Mouse (Mus musculus): ENCODE measurements at regions not wholly inside any gene's neighbourhood (a gene's known extent, or its start where the extent isn't known, plus 50 kb on each side); places are given as distances from the start of the nearest gene placed in this dataset.

- Histone ChIP-seq H3K27ac (ENCODE audit: control insufficient read depth, low read depth, low read length) (no peak overlapping the region), H3K79me2 (ENCODE audit: control insufficient read depth, insufficient read depth, low read length, poor library complexity) (no peaks in the 10 kb centered on the region), H3K36me3 (ENCODE audit: control insufficient read depth in 1 of 2, insufficient read depth in 2 of 2, low read length in 2 of 2) (no peaks in the 10 kb centered on the region), H3K27me3 (ENCODE audit: control insufficient read depth in 1 of 2, insufficient read depth in 2 of 2, low read length in 2 of 2) (no peaks in the 10 kb centered on the region), H3K9ac (ENCODE audit: control insufficient read depth, low read depth, low read length, poor library complexity, severe bottlenecking) (no peak overlapping the region), H3K9me3 (replicated peaks; ENCODE audit: insufficient read depth, low read length) (no peaks in the 10 kb centered on the region), H3K4me1 (ENCODE audit: control insufficient read depth in 1 of 2, insufficient read depth in 2 of 2, low read length in 2 of 2) (no peaks in the 10 kb centered on the region), H3K4me3 (ENCODE audit: control insufficient read depth in 1 of 2, insufficient read depth in 1 of 2, low read depth in 2 of 2, low read length in 2 of 2) (no peak overlapping the region)
- DNase-seq (ENCODE audit: low read depth, low spot score) = no peak
- TF ChIP-seq ETS1 (IDR thresholded peaks at IDR 0.05; ENCODE audit: low read depth, low read length) (no peak), MAX (IDR thresholded peaks at IDR 0.05; ENCODE audit: low read length) (no peak), NELFE (IDR thresholded peaks at IDR 0.05; ENCODE audit: low read depth, low read length) (no peak), CHD2 (IDR thresholded peaks at IDR 0.05; ENCODE audit: low read length) (no peak), RAD21 (IDR thresholded peaks at IDR 0.05; ENCODE audit: low read depth, low read length) (no peak), MAZ (IDR thresholded peaks at IDR 0.05; ENCODE audit: low read depth, low read length) (no peak), E2F4 (IDR thresholded peaks at IDR 0.05; ENCODE audit: borderline replicate concordance, low read depth, low read length) (no peak), EP300 (IDR thresholded peaks at IDR 0.05; ENCODE audit: low read depth in 1 of 2, low read length in 2 of 2) (no peak), ZNF384 (IDR thresholded peaks at IDR 0.05; ENCODE audit: low read depth, low read length) (no peak)
Measured at GRCm38 (mm10) chr1:184442701-184443100, 289.7 kb downstream of the Hlx start.

DNA sequence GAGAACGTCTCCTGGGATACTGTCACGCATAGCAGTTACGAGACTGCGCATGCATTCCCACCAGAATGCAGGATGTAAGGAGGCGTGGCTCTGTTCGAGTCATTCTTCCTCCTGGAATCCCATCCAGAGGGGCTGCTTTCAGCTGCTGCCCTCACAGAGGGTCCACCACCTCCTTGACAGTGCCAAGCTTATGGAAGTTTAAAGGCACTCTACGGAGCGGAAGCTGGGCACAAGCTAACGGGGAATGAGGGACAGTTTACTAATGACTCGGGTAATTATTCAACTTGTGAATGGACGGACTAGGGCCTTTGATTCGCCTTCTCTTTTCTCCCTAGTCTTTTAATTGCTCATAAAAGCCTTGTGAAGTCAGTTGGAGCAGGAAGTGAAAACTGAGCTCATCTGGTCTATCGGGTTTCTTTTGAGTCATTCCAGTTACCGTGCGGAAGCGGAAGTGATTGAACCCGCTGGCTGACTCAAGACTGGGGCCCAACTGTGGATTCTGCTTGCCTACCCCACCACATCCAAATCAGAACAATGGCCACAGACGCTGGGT lies 291.3 kb downstream of the Hlx start:
- no peak for TF ChIP-seq ZMIZ1 (IDR thresholded peaks at IDR 0.05; ENCODE audit: low read depth, low read length)
- no peak for TF ChIP-seq ZKSCAN1 (IDR thresholded peaks at IDR 0.05; ENCODE audit: low read depth, low read length)
- TF ChIP-seq ZNF384 (IDR thresholded peaks at IDR 0.05; ENCODE audit: low read depth, low read length) = no peak
- TF ChIP-seq SMC3 (IDR thresholded peaks at IDR 0.05; ENCODE audit: low read depth, low read length) = no peak
- TF ChIP-seq USF2 (IDR thresholded peaks at IDR 0.05; ENCODE audit: borderline replicate concordance in 1 of 2, insufficient read depth in 1 of 2, low read depth in 1 of 2, low read length in 2 of 2) = no peak
- TF ChIP-seq BHLHE40 (IDR thresholded peaks at IDR 0.05; ENCODE audit: borderline replicate concordance, low read depth, low read length) = no peak
- no peak for TF ChIP-seq CTCF (IDR thresholded peaks at IDR 0.05 in 2 of 3, conservative IDR thresholded peaks at IDR 0.05 in 1 of 3; ENCODE audit: control insufficient read depth in 1 of 3, insufficient read depth in 1 of 3, low read depth in 2 of 3, low read length in 3 of 3, poor library complexity in 1 of 3, severe bottlenecking in 1 of 3)
- no peak for TF ChIP-seq CHD1 (IDR thresholded peaks at IDR 0.05; ENCODE audit: low read depth, low read length)
- TF ChIP-seq ELF1 (IDR thresholded peaks at IDR 0.05; ENCODE audit: low read depth, low read length) = no peak
- TF ChIP-seq HCFC1 (IDR thresholded peaks at IDR 0.05; ENCODE audit: low read depth, low read length) = no peak
- no peak for TF ChIP-seq GATA1 (IDR thresholded peaks at IDR 0.05; ENCODE audit: low read depth, low read length)
- no peak for TF ChIP-seq KAT2A (conservative IDR thresholded peaks at IDR 0.05; ENCODE audit: low read depth, low read length)
- no peak for TF ChIP-seq MEF2A (IDR thresholded peaks at IDR 0.05; ENCODE audit: extremely low read depth, insufficient replicate concordance, low read depth, low read length, poor library complexity, severe bottlenecking)
- no peak for TF ChIP-seq CHD2 (IDR thresholded peaks at IDR 0.05; ENCODE audit: low read length)
- TF ChIP-seq MAX (IDR thresholded peaks at IDR 0.05; ENCODE audit: low read length) = no peak
- Histone ChIP-seq H3K79me2 (ENCODE audit: control insufficient read depth, insufficient read depth, low read length, poor library complexity) (no peaks in the 10 kb centered on the region), H3K4me1 (ENCODE audit: control insufficient read depth in 1 of 2, insufficient read depth in 2 of 2, low read length in 2 of 2) (no peaks in the 10 kb centered on the region), H3K27ac (ENCODE audit: control insufficient read depth, low read depth, low read length) (no peak overlapping the region), H3K4me3 (ENCODE audit: control insufficient read depth in 1 of 2, insufficient read depth in 1 of 2, low read depth in 2 of 2, low read length in 2 of 2) (no peak overlapping the region), H3K27me3 (ENCODE audit: control insufficient read depth in 1 of 2, insufficient read depth in 2 of 2, low read length in 2 of 2) (no peaks in the 10 kb centered on the region), H3K9ac (ENCODE audit: control insufficient read depth, low read depth, low read length, poor library complexity, severe bottlenecking) (no peak overlapping the region), H3K9me3 (replicated peaks; ENCODE audit: insufficient read depth, low read length) (no peaks in the 10 kb centered on the region), H3K36me3 (ENCODE audit: control insufficient read depth in 1 of 2, insufficient read depth in 2 of 2, low read length in 2 of 2) (no peaks in the 10 kb centered on the region)
- no peak for DNase-seq (ENCODE audit: low read depth, low spot score)

Data from MEL (cell line).